Mouse (Mus musculus) lung, embryonic 16.5 days (tissue): ENCODE data around the gene Esf1. TPM values are rescaled to one million over a fixed set of nuclear protein-coding genes. Genes with fewer than 3 reads are reported as not detected.
A peak's percentile ranks its signal among the peaks of the same experiment; 100 is the strongest.
"Not testable (repeated sequence)": the region's sequence is repeated elsewhere in the genome, so short reads cannot be mapped to it uniquely, and the experiment has no call there.

Experiments used
- ATAC-seq: fragments of 200-750 bp; cut with Nextera tagmentation; 2 replicates; pipeline ENCODE4 v1.8.0; 2017; ENCODE audit warnings: low read depth, mild to moderate bottlenecking, moderate library complexity
- H3K27ac ChIP-seq: fragments of 300-500 bp; sonication (generic); 2 replicates; pipeline ENCODE4 v1.5.1; 2014; ENCODE audit warnings: mild to moderate bottlenecking, control low read depth, low read length
- H3K27me3 ChIP-seq: fragments of 300-500 bp; sonication (generic); 2 replicates; pipeline ENCODE4 v1.6.1; 2014; ENCODE audit warnings: low read depth, low read length, mixed read lengths; ENCODE audit not compliant: control insufficient read depth, insufficient read depth
- H3K36me3 ChIP-seq: fragments of 300-500 bp; sonication (generic); 2 replicates; pipeline ENCODE4 v1.6.1; 2014; ENCODE audit warnings: low read length; ENCODE audit not compliant: control insufficient read depth, insufficient read depth
- H3K4me1 ChIP-seq: fragments of 300-500 bp; sonication (generic); replicated peaks from 2 replicates; pipeline ENCODE4 v1.6.1; 2014; ENCODE audit warnings: low read length, mixed read lengths; ENCODE audit not compliant: control insufficient read depth, insufficient read depth
- H3K4me2 ChIP-seq: fragments of 300-500 bp; sonication (generic); 2 replicates; pipeline ENCODE4 v1.6.1; 2014; ENCODE audit warnings: low read depth, low read length, control low read depth
- H3K4me3 ChIP-seq: fragments of 300-500 bp; sonication (generic); 2 replicates; pipeline ENCODE4 v1.5.1; 2014; ENCODE audit warnings: mild to moderate bottlenecking, low read length, control low read depth
- H3K9ac ChIP-seq: fragments of 300-500 bp; sonication (generic); 2 replicates; pipeline ENCODE4 v1.6.1; 2014; ENCODE audit warnings: low read length, control low read depth
- H3K9me3 ChIP-seq: fragments of 300-500 bp; sonication (generic); 2 replicates; pipeline ENCODE4 v1.6.1; 2016; ENCODE audit warnings: low read length; ENCODE audit not compliant: control insufficient read depth
- WGBS: fragments of 180-500 bp; shearing (Covaris S2); extraction: QIAGEN DNeasy Blood & Tissue Kit; methylation state at CpG from one replicate; pipeline ENCODE4 v1.1.7; 2014; 5-methylcytosine and 5-hydroxymethylcytosine counted together
- polyA plus RNA-seq: library from polyadenylated mRNA; unstranded; fragments of >200 nt; fragmentation: Nextera tagmentation; extraction: Ambion mirVana; gene quantifications from 2 replicates; pipeline ENCODE4 v1.2.1, GENCODE M21; 2015

Esf1 gene
- polyA plus RNA-seq = 20.8 and 24.1 TPM in 2 replicates

GRCm38 (mm10) chr2:140170127-140170802 is at the start of gene Esf1, which contains the start of gene Ndufaf5:
Esf1 (minus strand) TSS chr2:140170564.
Ndufaf5 (plus strand) TSS chr2:140170649.
- H3K4me3 ChIP-seq = peak within 1 kb of the TSS; percentile 93
- WGBS = under 1% methylated on average over 43 of the region's 43 CpGs
- H3K4me1 ChIP-seq = peaks cover 13% of the 10 kb centered on the region
- no peaks in the 10 kb centered on the region for H3K9me3 ChIP-seq
- H3K4me2 ChIP-seq = peak within 1 kb of the TSS; percentile 82
- H3K27ac ChIP-seq = peak within 1 kb of the TSS; percentile 76
- peaks cover 9% of the 10 kb centered on the region for H3K36me3 ChIP-seq
- ATAC-seq = peak; percentile 99
- peak within 1 kb of the TSS; percentile 93 for H3K9ac ChIP-seq
- H3K27me3 ChIP-seq = no peaks in the 10 kb centered on the region

- Histone ChIP-seq H3K4me2 (no peak overlapping the region), H3K27me3 (no peaks in the 10 kb centered on the region), H3K27ac (no peak overlapping the region), H3K36me3 (no peaks in the 10 kb centered on the region), H3K9ac (no peak overlapping the region), H3K9me3 (no peaks in the 10 kb centered on the region), H3K4me3 (no peak overlapping the region), H3K4me1 (no peaks in the 10 kb centered on the region)
- WGBS = 70% methylated on average over 1 of the region's 1 CpGs
- ATAC-seq = no peak
Measured at GRCm38 (mm10) chr2:140215965-140216364, 45.6 kb upstream of the Esf1 start.

GRCm38 (mm10) chr2:140215415-140215814 is 45.1 kb upstream of the Esf1 start:
- H3K27ac ChIP-seq = no peak overlapping the region
- H3K9me3 ChIP-seq = no peaks in the 10 kb centered on the region
- 64% methylated on average over 2 of the region's 2 CpGs for WGBS
- H3K4me3 ChIP-seq = no peak overlapping the region
- ATAC-seq = no peak
- H3K36me3 ChIP-seq = no peaks in the 10 kb centered on the region
- H3K27me3 ChIP-seq = no peaks in the 10 kb centered on the region
- no peaks in the 10 kb centered on the region for H3K4me1 ChIP-seq
- no peak overlapping the region for H3K4me2 ChIP-seq
- H3K9ac ChIP-seq = no peak overlapping the region

DNA sequence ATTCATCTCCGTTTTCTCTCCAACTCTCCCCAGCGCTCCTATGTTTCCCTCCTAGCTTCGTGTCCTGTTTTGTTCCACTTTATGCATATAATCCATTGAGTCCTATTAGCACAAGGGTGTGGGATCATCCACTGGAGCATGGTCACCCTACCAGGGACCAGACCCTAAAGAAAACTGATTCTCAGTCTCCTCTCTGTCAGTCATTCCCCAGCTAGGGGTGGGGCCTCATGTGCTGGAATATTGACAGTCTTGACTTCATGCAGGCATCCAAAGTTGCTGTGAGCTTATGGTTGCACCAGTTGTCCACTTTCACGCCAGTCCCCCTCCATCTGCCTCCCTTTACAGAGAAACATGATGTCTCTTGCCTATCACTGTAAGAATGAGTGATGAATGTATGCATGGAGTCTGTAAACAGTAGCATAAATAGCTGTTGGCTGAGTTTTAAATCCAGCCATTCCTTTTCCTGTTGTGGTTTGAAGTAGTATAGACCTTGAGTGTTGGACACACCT is 44.2 kb upstream of the Esf1 start:
- Histone ChIP-seq H3K4me3 (no peak overlapping the region), H3K9me3 (no peaks in the 10 kb centered on the region), H3K36me3 (no peaks in the 10 kb centered on the region), H3K4me2 (no peak overlapping the region), H3K9ac (no peak overlapping the region), H3K4me1 (no peaks in the 10 kb centered on the region), H3K27ac (no peak overlapping the region), H3K27me3 (no peaks in the 10 kb centered on the region)
- 84% methylated on average over 4 of the region's 4 CpGs for WGBS
- ATAC-seq = no peak

- 94% methylated on average over 7 of the region's 7 CpGs for WGBS
- H3K9me3 ChIP-seq = no peaks in the 10 kb centered on the region
- H3K9ac ChIP-seq = no peak overlapping the region
- no peaks in the 10 kb centered on the region for H3K27me3 ChIP-seq
- no peak overlapping the region for H3K4me3 ChIP-seq
- no peak for ATAC-seq
- H3K27ac ChIP-seq = no peak overlapping the region
- H3K4me1 ChIP-seq = no peaks in the 10 kb centered on the region
- H3K36me3 ChIP-seq = peaks cover 13% of the 10 kb centered on the region
- H3K4me2 ChIP-seq = no peak overlapping the region
Measured at GRCm38 (mm10) chr2:140203756-140204155, 33.4 kb upstream of the Esf1 start.

- Histone ChIP-seq H3K9ac (no peak overlapping the region), H3K27ac (no peak overlapping the region), H3K4me2 (no peak overlapping the region), H3K9me3 (no peaks in the 10 kb centered on the region), H3K4me1 (no peaks in the 10 kb centered on the region), H3K27me3 (no peaks in the 10 kb centered on the region), H3K4me3 (no peak overlapping the region), H3K36me3 (peaks cover 13% of the 10 kb centered on the region)
- WGBS = 80% methylated on average over 5 of the region's 5 CpGs
- no peak for ATAC-seq
Measured at GRCm38 (mm10) chr2:140202573-140202972, 32.2 kb upstream of the Esf1 start.

DNA sequence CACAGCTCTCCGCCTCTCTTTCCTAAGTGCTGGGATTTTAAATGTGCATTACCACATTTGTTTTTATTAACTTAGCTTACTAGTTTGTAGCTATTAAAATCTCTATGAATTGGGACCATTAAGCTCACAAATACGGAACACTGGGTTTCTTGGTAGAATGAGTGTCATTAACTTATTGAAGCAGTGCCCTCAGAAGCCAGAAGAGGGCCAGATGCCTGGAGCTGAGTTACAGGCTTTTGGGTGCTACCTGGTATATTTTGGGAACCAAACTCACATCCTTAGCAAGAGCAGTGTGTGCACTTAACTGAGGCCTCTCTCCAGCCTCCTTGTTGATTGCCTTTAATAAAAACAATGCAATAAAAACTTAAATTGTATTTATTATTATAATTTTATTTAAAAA is 30.3 kb upstream of the Esf1 start:
- peaks cover 13% of the 10 kb centered on the region for H3K36me3 ChIP-seq
- H3K9ac ChIP-seq = no peak overlapping the region
- WGBS = 66% methylated on average over 2 of the region's 2 CpGs
- no peaks in the 10 kb centered on the region for H3K4me1 ChIP-seq
- H3K9me3 ChIP-seq = no peaks in the 10 kb centered on the region
- no peak overlapping the region for H3K27ac ChIP-seq
- ATAC-seq = no peak
- no peaks in the 10 kb centered on the region for H3K27me3 ChIP-seq
- no peak overlapping the region for H3K4me2 ChIP-seq
- H3K4me3 ChIP-seq = no peak overlapping the region

DNA sequence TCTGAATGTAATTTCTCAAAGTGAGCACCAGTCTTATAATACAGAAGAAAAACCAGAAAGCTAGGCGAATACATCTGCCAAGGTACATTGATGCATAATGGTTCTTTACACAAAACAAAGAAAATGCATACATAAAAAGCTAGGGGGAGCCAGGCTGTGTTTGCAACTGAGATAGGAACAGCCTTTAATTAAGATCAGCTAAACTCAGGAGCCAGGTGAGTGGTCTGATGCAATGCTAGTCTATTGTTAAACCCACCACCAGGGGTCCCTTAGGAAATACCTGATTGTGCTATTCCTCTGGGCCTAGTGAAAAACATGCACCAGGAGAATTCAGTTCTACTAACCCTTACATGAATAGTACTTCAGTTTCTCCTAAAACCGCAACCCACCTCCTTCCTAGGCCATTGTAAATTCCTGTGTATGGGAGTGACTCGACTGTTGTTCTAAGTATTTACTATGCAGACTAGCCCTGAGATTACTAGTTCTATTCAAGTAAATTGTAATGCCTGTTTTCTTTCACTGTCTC is 15.4 kb upstream of the Esf1 start:
- 87% methylated on average over 3 of the region's 3 CpGs for WGBS
- H3K27me3 ChIP-seq, H3K4me2 ChIP-seq, H3K4me3 ChIP-seq, H3K4me1 ChIP-seq, H3K9ac ChIP-seq, H3K36me3 ChIP-seq, ATAC-seq, H3K9me3 ChIP-seq, H3K27ac ChIP-seq: not testable (repeated sequence)

DNA sequence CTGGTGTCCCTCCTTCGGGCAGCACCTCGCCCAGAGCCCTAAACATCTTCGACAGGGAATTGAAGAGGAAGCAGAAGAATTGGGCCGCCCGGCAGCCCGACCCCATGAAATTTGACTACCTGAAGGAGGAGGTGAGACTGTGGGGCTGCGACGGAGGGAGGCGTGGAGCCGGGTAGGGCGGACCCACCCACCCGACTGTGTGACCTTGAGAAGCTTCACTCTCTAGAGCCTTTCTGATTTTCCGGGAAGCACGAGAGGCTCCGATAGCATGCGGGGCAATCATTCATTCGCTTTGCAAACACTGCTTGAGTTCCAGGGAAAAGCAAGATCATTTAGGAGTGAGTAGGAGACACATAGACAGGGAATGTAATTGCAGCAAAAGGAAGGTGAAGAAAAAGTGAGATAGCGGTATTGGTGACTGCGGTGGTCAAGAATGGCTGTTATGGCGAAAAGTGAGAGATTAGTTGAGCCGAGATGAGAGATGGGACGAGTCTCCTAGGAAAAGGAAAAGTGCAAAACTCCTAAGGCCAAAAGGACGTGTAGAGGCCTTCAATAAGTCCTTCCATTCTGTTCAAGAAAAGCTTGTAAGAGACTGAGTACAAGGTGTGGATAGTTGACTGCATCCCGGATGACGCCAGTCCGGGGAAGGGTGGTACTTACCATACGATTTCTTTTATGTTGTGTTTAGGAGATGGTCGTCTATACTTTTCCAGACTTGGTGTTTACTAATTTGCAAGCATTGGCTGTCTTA is 614 bp upstream of the Esf1 start:
- Histone ChIP-seq H3K4me1 (peaks cover 13% of the 10 kb centered on the region), H3K9ac (peak overlapping the region; percentile 93), H3K36me3 (peaks cover 10% of the 10 kb centered on the region), H3K9me3 (no peaks in the 10 kb centered on the region), H3K4me2 (peak overlapping the region; percentile 82), H3K27ac (peak overlapping the region; percentile 76), H3K4me3 (peak overlapping the region; percentile 93), H3K27me3 (no peaks in the 10 kb centered on the region)
- peak; percentile 86 for ATAC-seq
- WGBS = 5% methylated on average over 28 of the region's 28 CpGs
